Mouse (Mus musculus) skeletal muscle tissue, adult 2 months (tissue): ENCODE data around the gene Trappc6b.

Source experiments
- DNase-seq: peaks from one replicate; pipeline ENCODE4 v3.0.0-alpha.2; 2012; ENCODE audit warnings: low read depth, low spot score

Gene Trappc6b

DNA sequence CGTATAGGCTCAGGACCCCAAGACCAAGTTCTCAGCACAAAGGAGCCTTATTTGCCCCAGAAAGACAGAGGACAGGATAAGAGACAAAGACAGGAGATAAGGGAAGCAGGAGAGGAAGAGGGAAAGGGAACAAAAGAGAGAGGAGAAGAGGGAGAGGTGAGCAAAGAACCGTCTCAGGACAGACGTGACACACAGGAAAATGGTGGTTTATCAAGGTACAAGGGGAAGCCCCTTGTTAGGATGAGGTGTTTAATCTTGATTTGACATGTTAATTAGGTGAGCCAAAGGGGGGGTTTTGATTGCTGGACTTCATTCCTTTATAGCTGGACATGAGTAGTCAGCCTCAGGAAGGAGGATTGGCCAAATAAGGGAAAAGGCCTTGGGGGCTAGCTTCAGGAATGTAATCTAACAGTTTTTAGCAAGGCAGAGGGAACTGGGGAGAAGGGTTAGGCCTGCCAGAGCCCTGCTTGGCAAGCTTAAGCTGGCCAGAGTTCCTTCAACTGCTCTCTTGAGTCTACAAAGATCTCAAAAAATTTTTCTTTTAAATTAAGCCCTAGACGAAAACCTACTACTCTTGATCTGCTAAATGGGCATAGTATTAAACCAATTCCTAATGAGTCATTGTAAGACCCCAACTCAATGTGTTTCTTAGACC is 5.9 kb downstream of the Trappc6b start:
- DNase-seq = no peak

GRCm38 (mm10) chr12:59053976-59054375 is 7.3 kb downstream of the Trappc6b start:
- DNase-seq = no peak

- no peak for DNase-seq
Observed at GRCm38 (mm10) chr12:59053166-59053565, 8.1 kb downstream of the Trappc6b start.

- DNase-seq = no peak
Observed at GRCm38 (mm10) chr12:59052470-59052869, 8.8 kb downstream of the Trappc6b start.

DNA sequence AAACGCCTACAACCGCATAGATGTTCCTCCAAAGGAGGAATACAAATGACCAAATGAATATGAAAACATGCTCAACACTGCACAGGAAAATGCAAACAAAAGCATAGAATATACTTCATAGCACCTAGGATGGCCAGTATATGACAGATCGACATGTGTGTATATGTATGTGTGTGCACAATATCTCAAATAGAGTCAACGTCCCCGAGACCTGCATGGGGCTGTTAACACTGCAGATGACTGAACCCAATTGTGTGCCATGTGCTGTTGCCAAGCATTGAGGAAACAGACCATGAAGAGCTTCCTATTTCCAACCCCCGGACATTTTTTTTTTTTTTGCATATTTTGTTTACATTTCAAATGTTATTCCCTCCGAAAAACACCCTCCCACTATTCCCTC is 20.4 kb downstream of the Trappc6b start:
- DNase-seq = no peak

DNA sequence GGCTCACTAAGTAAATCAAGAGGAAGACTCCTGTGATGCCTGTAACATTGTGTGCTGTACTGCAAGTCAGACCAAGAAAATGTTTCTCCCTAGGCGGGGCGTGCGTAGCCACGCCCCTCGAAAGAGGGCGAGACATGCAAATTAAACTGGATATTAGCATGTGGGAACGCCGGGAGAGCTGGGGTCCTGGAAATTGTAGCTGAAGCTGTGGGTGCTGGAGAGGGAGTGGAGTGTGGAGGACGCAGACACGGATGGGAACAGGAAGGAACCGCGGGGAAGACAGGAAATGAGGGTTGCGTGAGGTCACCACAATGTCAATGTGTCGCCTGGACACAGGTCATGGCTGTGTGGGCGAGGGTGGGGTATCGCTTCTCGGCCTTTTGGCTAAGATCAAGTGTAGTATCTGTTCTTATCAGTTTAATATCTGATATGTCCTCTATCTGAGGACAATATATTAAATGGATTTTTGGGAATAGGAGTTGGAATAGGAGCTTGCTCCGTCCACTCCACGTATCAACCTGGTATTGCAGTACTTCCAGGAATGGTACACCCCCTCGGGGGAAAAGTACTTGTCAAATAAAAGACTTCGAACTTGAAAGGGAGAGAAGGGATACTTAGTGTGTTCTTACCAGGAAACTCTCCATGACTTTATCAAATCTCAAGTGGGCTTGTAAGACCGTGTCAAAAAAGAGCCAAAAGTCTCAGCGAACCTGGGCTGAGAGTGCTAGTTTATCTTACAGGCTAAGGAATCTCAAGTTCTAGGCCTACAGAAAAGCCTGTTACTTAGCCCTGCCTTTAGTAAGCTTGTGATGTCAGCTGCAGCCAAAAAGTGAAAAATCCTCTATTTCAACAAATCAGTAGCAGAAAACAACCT is 21.1 kb downstream of the Trappc6b start:
- peak; percentile 13 for DNase-seq

DNA sequence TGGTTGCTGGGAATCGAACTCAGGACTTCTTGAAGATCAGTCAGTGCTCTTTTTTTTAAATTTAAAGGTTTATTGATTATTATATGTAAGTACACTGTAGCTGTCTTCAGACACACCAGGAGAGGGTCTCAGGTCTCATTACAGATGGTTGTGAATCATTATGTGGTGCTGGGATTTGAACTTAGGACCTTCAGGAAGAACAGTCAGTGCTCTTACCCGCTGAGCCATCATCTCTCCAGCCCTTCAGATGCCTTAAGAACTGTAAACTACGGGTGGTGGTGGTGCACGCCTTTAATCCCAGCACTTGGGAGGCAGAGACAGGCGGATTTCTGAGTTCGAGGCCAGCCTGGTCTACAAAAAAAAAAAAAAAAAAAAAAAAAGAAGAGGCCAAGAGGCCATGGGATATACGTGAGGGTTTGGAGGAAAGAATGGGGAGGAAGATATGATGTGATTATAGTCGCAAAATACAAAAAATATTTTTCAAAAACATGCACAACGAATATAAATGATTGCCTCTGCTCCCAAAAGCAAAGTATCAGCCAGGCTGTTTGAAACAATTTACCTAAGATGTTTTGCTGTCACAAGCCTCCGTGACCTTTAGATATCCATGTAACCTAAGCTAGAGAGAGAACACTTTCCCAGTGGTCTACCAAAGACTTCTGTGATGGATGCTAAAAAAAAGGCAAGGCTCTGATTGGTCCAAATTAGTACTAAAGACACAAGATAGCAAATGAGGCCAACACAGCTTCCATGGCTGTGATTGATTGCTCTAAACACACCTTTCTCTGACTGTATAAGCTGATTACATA is 21.9 kb downstream of the Trappc6b start:
- DNase-seq = no peak

DNA sequence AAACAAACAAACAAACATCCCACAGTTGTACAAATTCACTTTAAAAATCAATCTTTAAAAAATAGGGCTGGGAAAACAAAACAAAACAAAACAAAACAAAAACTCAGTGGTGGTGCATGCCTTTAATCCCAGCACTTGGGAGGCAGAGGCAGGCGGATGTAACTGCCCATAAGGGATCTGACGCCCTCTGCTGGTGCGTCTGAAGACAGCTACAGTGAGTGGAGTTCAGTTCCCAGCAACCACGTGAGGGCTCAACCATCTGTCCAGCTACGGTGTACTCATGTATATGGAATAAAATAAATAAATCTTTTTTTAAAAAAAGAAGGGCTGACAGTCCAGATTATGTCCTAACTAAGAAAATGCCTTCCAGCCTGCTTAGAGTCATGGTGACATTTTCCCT is 29.2 kb downstream of the Trappc6b start:
- DNase-seq = no peak

DNA sequence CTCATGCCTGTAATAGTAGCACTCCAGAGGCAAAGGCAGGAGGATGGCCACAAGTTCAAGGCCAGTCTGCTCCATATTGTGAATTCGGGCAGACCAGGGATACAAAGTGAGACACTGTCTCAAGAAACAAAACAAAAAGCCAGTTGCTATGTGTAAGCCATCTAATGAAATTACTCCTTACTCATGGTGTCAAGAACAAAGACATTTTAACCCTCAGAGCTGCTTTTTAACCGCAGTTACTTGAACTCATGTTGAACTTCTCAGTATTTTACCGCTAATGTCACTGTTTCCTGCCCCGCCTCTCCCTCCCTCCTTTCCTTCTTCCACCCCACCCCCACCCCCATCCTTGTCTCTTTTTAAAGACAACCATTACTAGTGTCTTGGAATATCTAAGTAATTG is 40.0 kb downstream of the Trappc6b start:
- no peak for DNase-seq

DNA sequence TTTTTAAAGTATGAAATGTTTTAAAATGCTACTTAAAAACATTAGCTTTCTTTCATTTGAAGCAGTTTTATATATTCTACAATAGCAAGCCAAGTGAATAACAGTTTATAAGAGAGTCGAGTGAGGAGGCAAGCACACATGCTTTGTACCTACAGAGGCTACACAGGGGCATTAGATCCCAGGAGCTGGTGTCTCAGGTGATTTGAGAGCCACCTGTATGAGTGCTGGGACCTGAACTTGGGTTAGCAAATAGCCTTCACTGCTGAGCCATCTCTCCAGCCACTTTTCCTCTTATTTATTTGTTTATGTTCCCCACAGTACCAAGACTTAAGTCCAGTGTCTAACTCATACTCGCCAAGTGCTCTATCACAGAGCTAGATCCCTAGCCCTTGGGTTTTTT is 41.4 kb downstream of the Trappc6b start:
- no peak for DNase-seq

DNA sequence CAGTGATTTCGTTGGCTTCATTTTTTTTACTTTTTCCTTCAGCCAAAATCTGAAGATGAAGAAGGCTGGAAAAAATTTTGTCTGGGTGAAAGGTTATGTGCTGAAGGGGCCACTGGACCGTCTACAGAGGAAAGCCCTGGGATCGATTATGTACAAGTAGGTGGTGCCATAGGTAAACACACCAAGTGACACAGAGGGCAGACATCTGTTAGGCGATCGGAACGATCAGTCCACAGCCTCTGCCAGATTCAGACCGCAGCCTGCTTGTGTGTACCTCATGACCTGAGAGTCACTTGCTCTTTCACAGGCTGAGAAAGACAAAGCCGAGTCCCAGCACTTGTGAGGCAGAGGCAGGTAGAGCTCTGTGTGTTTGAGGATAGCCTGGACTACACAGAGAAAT is 43.3 kb downstream of the Trappc6b start:
- no peak for DNase-seq

DNA sequence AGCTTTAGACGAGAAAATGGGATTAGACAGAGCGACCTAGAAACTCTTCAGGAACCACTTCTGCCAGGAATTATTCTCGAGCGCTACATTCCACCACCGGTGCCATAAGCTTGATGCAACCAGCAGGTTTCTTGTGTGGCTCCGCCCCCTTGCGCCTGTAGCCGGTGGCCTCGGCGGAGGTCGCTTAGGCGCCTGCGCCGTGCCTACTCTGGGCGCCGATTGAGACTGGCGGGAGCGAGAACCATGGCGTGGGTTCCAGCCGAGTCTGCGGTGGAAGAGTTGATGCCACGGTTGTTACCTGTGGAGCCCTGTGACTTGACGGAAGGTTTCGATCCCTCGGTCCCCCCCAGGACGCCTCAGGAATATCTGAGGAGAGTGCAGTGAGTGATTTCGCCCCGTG is 48.0 kb downstream of the Trappc6b start, which contains the start of gene Gemin2:
Gene Gemin2 (plus strand): TSS at position 160 of the 400 bp plus-strand sequence.
- DNase-seq = peak; percentile 89

DNA sequence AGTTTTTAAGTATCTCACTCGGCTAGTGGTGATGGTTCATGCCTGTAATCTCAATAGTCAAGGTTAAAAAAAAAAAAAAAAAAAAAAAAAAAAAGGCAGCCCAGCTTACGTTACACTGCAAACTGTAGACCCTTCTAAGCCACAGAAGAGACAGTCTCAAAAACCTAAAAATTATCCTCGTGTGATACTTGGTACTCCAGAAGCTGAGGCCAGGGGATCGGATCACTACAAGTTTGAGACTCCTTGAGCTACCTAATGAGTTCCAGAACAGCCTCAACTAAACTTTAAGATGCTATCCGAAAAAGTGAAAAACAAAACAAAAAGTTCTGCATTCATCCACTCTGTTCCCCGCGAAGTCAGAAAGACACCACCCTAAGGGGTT is 48.6 kb downstream of the Trappc6b start:
- no peak for DNase-seq

GRCm38 (mm10) chr12:59011844-59012709 is 49.2 kb downstream of the Trappc6b start, which contains the start of gene Sec23a:
Sec23a (minus strand) TSS chr12:59012017.
- DNase-seq = peak; percentile 98

DNA sequence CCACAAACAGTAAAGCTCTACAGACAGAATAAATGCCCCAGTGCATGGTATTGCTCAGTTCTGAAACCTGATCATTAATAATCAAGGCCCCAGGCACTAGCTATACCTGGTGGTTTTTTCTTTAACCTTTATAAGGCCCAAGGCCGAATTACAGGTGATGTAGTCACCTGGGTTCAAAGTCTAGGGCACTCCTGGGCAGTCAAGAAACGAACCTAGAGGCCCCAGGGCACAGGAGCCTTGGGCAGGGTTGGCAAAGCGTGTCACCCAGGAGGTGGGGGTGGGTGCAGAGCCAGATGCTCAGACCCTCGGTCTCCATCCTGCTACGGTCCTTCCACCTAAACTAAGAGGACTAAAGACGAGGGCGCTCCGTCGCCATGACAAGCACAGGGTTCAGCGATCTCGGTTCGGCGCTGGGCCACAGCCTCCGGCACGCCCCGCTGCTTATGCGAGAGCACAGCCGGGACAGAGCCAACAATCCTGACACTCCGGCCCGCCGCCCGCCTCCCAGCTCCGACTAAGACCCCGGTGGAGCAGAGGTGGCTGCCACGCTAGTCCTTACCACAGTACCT is 49.9 kb downstream of the Trappc6b start:
- DNase-seq = no peak

DNA sequence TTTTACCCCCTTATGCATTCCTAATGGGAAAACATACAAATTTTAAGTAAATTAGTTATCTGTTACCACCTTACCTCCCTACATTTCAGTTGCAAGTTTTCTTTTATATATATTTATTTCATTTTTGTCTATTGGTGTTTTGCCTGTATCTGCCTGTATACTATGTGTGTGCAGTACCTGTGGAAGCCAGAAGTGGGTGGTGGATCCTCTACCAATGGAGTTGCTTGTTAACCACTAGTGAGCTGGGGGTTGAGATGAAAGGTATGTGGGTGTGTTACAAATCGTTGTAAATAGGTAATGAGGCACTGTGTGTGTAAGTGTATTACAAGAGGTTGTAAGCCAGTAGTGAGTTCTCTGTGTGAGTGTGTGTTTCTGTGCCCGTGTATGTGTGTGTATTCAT is 50.8 kb downstream of the Trappc6b start:
- DNase-seq = no peak
